Mouse (Mus musculus): ENCODE data around the gene Mpnd. TPM values are rescaled to one million over a fixed set of nuclear protein-coding genes. Genes with fewer than 3 reads are reported as not detected.

Mpnd gene
- total and polyA plus RNA-seq, 2 experiments from 2014 or later, result 91.6 to 293 TPM

GRCm38 (mm10) chr17:55963171-55963570 is 42.3 kb upstream of the Mpnd start:
- no peak overlapping the region for H3K4me2 ChIP-seq (ENCODE audit: low read depth, low read length, poor library complexity, severe bottlenecking)
- WGBS, result 78% methylated on average over 14 of the region's 14 CpGs
- no peaks in the 10 kb centered on the region for H3K9me3 ChIP-seq (ENCODE audit: low read length)
- H3K36me3 ChIP-seq (ENCODE audit: insufficient read depth, low read length), result peaks cover 25% of the 10 kb centered on the region
- H3K27me3 ChIP-seq (ENCODE audit: insufficient read depth, low read length), result no peaks in the 10 kb centered on the region
- ATAC-seq (ENCODE audit: low FRiP score) (no peak), DNase-seq (ENCODE audit: low spot score) (no peak)
- H3K27ac ChIP-seq (ENCODE audit: low read depth, low read length), result no peak overlapping the region
- no peak for TF ChIP-seq CTCF (IDR thresholded peaks at IDR 0.05)
- H3K9ac ChIP-seq (replicated peaks; ENCODE audit: low read length, poor library complexity, severe bottlenecking), result no peak overlapping the region
- H3K4me1 ChIP-seq (ENCODE audit: insufficient read depth, low read length), result peaks cover 9% of the 10 kb centered on the region; the same call in 1 of the 2 replicates
- H3K4me3 ChIP-seq (ENCODE audit: low read depth, low read length), result no peak overlapping the region

DNA sequence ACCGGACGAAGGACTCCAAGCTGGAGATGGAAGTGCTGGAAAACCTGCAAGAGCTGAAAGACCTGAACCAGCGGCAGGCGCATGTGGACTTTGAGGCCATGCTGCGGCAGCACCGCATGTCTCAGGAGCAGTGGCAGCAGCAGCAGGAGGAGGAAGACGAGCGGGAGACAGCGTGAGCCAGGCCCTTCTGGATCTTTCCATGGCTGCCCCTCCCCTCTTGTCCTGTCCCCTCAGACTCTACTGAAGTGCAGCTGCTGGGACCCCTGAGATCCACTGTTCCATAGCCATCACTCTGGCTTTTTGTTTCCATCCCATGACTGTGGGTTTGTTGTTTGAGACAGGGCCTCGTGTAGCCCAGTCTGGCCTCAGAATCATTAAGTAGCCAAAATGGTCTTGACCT is 41.0 kb upstream of the Mpnd start:
- Histone ChIP-seq H3K4me3 (ENCODE audit: low read depth, low read length) (no peak overlapping the region), H3K36me3 (ENCODE audit: insufficient read depth, low read length) (peaks cover 25% of the 10 kb centered on the region)

GRCm38 (mm10) chr17:55964996-55965395 is 40.5 kb upstream of the Mpnd start:
- Histone ChIP-seq H3K9ac (replicated peaks; ENCODE audit: low read length, poor library complexity, severe bottlenecking) (no peak overlapping the region), H3K9me3 (ENCODE audit: low read length) (no peaks in the 10 kb centered on the region), H3K36me3 (ENCODE audit: insufficient read depth, low read length) (peaks cover 25% of the 10 kb centered on the region), H3K4me3 (ENCODE audit: low read depth, low read length) (no peak overlapping the region), H3K27me3 (ENCODE audit: insufficient read depth, low read length) (no peaks in the 10 kb centered on the region), H3K4me1 (ENCODE audit: insufficient read depth, low read length) (peaks cover 9% of the 10 kb centered on the region; the same call in 1 of the 2 replicates), H3K27ac (ENCODE audit: low read depth, low read length) (no peak overlapping the region), H3K4me2 (ENCODE audit: low read depth, low read length, poor library complexity, severe bottlenecking) (no peak overlapping the region)
- peak; percentile 25 for TF ChIP-seq CTCF (IDR thresholded peaks at IDR 0.05)
- DNase-seq (ENCODE audit: low spot score) (no peak), ATAC-seq (ENCODE audit: low FRiP score) (no peak)
- WGBS, result 83% methylated on average over 9 of the region's 9 CpGs

More for the DNA sequence above, 41.0 kb upstream of the Mpnd start:
- Histone ChIP-seq H3K4me2 (ENCODE audit: low read depth, low read length, poor library complexity, severe bottlenecking) (no peak overlapping the region), H3K27ac (ENCODE audit: low read depth, low read length) (no peak overlapping the region), H3K4me1 (ENCODE audit: insufficient read depth, low read length) (peaks cover 10% of the 10 kb centered on the region; the same call in 1 of the 2 replicates), H3K9ac (replicated peaks; ENCODE audit: low read length, poor library complexity, severe bottlenecking) (no peak overlapping the region), H3K27me3 (ENCODE audit: insufficient read depth, low read length) (no peaks in the 10 kb centered on the region), H3K9me3 (ENCODE audit: low read length) (no peaks in the 10 kb centered on the region)
- ATAC-seq (ENCODE audit: low FRiP score), result no peak
- WGBS, result 98% methylated on average over 10 of the region's 10 CpGs
- no peak for DNase-seq (ENCODE audit: low spot score)
- TF ChIP-seq CTCF (IDR thresholded peaks at IDR 0.05), result no peak

- TF ChIP-seq CTCF (IDR thresholded peaks at IDR 0.05), result no peak
- Histone ChIP-seq H3K27ac (ENCODE audit: low read depth, low read length) (no peak overlapping the region), H3K36me3 (ENCODE audit: insufficient read depth, low read length) (peaks cover 16% of the 10 kb centered on the region), H3K4me2 (ENCODE audit: low read depth, low read length, poor library complexity, severe bottlenecking) (no peak overlapping the region), H3K27me3 (ENCODE audit: insufficient read depth, low read length) (no peaks in the 10 kb centered on the region), H3K9me3 (ENCODE audit: low read length) (no peaks in the 10 kb centered on the region), H3K4me1 (ENCODE audit: insufficient read depth, low read length) (0 out of 2 replicates have a peak, but pooled peaks cover 7% of the 10 kb centered on the region), H3K9ac (replicated peaks; ENCODE audit: low read length, poor library complexity, severe bottlenecking) (no peak overlapping the region), H3K4me3 (ENCODE audit: low read depth, low read length) (no peak overlapping the region)
- 95% methylated on average over 4 of the region's 4 CpGs for WGBS
- ATAC-seq (ENCODE audit: low FRiP score) (no peak), DNase-seq (ENCODE audit: low spot score) (no peak)
Observed at GRCm38 (mm10) chr17:55967186-55967585, 38.3 kb upstream of the Mpnd start.

DNA sequence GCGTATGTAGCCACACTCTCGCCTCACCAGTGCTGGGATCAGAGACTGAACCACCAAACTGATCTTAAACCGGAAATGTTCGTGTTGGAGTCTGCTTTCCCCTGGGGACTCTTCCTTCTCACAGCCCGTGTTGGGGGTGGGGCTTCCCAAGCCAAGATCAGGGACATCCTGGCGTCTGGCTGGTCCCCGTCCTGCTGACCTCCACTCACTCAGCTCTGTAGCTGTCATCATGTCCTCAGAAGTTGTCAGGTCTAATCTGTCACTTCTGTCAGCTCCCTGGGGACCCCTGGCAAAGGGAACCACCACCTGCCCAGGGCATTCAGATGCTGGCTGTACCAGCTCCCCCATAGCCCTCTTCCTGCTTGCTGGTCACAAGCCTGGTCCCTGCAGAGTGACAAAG is 37.3 kb upstream of the Mpnd start:
- no peak overlapping the region for H3K9ac ChIP-seq (replicated peaks; ENCODE audit: low read length, poor library complexity, severe bottlenecking)
- H3K27me3 ChIP-seq (ENCODE audit: insufficient read depth, low read length), result no peaks in the 10 kb centered on the region
- ATAC-seq (ENCODE audit: low FRiP score) (no peak), DNase-seq (ENCODE audit: low spot score) (no peak)
- no peak overlapping the region for H3K4me2 ChIP-seq (ENCODE audit: low read depth, low read length, poor library complexity, severe bottlenecking)
- no peak overlapping the region for H3K4me3 ChIP-seq (ENCODE audit: low read depth, low read length)
- TF ChIP-seq CTCF (IDR thresholded peaks at IDR 0.05), result no peak
- H3K9me3 ChIP-seq (ENCODE audit: low read length), result no peaks in the 10 kb centered on the region
- H3K36me3 ChIP-seq (ENCODE audit: insufficient read depth, low read length), result peaks cover 20% of the 10 kb centered on the region; the same call in 1 of the 2 replicates
- 0 out of 2 replicates have a peak, but pooled peaks cover 7% of the 10 kb centered on the region for H3K4me1 ChIP-seq (ENCODE audit: insufficient read depth, low read length)
- WGBS, result 43% methylated on average over 7 of the region's 7 CpGs
- H3K27ac ChIP-seq (ENCODE audit: low read depth, low read length), result no peak overlapping the region

DNA sequence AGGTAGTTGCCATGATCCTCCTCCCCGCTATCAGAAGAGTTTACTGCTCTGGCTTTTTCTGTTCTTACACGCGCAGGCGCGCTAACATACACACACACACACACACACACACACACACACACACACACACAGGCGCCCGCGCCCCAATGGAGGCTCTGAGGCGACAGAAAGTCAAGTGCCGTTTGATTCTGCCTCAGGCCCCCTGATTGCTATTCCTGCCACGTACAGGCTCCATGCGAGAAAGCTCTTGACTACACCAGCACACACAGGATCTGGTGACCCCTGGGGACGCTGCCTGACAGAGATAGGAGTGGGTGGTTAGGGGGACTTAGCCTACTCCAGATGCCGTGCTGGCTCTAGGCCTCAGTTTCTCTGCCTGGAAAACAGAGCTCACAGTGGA is 36.0 kb upstream of the Mpnd start:
- 12% methylated on average over 14 of the region's 14 CpGs for WGBS

More for the DNA sequence above, 36.0 kb upstream of the Mpnd start:
- DNase-seq (ENCODE audit: low spot score) (peak; percentile 90), ATAC-seq (ENCODE audit: low FRiP score) (peak; percentile 74)
- H3K4me2 ChIP-seq (ENCODE audit: low read depth, low read length, poor library complexity, severe bottlenecking), result peak overlapping the region; percentile 93
- no peak for TF ChIP-seq CTCF (IDR thresholded peaks at IDR 0.05)
- H3K4me1 ChIP-seq (ENCODE audit: insufficient read depth, low read length), result 0 out of 2 replicates have a peak, but pooled peaks cover 7% of the 10 kb centered on the region
- no peaks in the 10 kb centered on the region for H3K9me3 ChIP-seq (ENCODE audit: low read length)
- peak overlapping the region; percentile 87 for H3K9ac ChIP-seq (replicated peaks; ENCODE audit: low read length, poor library complexity, severe bottlenecking)
- H3K27ac ChIP-seq (ENCODE audit: low read depth, low read length), result peak overlapping the region; percentile 81
- H3K4me3 ChIP-seq (ENCODE audit: low read depth, low read length), result peak overlapping the region; percentile 66; the same call in 1 of the 2 replicates
- peaks cover 25% of the 10 kb centered on the region; the same call in 1 of the 2 replicates for H3K36me3 ChIP-seq (ENCODE audit: insufficient read depth, low read length)
- H3K27me3 ChIP-seq (ENCODE audit: insufficient read depth, low read length), result no peaks in the 10 kb centered on the region
